Mouse (Mus musculus) ES-Bruce4 (cell line): ENCODE measurements at regions not wholly inside any gene's neighbourhood (a gene's known extent, or its start where the extent isn't known, plus 50 kb on each side); places are given as distances from the start of the nearest gene placed in this dataset.

Experiments used
- CTCF ChIP-seq: IDR thresholded peaks from one replicate; pipeline ENCODE4 v1.8.1; 2011; ENCODE audit warnings: low read depth, low read length
- EP300 ChIP-seq: IDR thresholded peaks from 2 replicates; pipeline ENCODE4 v1.6.1; 2011; ENCODE audit warnings: low read depth, low read length; ENCODE audit not compliant: insufficient read depth
- POLR2A ChIP-seq: IDR thresholded peaks from one replicate; pipeline ENCODE4 v1.8.1; 2011; ENCODE audit warnings: low read length; ENCODE audit not compliant: insufficient read depth

DNA sequence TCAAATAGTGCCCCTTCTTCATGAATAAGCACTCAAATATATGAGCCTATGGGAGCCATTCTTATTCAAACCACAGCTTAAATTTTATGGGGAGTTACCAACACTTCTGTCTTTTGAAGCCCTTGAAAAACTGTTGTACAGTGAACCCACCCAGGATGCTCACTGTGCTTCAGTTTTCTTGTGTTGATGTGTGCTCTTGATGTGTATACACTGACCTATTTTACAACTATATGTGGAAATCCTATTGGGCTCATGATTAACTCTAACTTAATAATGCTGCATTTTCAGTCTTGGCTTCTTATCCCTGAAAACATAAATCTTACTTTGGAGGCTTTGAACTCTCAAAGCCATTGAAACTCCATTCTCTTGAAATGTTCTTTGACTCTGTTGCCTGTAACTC is 433.5 kb downstream of the Cntn6 start:
- TF ChIP-seq CTCF (no peak), EP300 (no peak), POLR2A (no peak)
